Mouse (Mus musculus) frontal cortex, postnatal 14 days (tissue): ENCODE measurements around the gene Eva1a.

Experiments used
- DNase-seq, 2 experiments: peaks; one replicate each; pipeline ENCODE4 v3.0.0; 2022; ENCODE audit warnings: low spot score in 2 of 2

The Eva1a gene

DNA sequence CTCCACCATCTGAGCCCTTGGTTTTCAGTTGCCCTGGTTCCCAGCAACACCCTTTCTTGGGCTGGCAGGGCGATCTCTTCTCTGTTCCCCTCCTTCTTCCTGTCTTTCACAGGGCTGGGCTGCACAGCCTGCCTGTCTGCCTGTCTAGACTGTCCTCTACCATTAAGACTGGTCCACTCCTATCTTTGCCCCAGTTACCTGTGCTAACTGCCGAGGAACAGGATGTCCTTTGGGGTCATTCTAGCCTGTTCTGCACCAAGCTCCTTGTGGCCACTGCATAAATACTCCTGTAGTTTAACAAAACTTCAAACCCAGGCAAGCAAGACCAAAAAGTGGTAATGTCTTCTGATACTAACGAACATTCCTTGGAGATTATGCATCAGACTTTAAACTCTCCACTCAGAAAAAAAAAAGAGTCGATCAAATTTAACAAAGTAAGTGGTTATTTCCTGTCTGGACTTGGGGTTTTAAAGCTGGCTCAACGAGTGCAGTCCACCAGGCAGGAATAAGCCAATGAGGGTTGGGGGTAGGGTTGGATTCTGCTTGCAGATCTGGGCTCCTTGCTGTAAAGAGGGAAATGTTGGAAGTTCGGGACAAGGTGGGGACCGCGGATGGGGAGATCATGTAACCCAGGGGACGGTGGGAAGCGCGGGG is at the start of gene Eva1a:
Gene Eva1a (plus strand): TSS at position 210 of the 654 bp plus-strand sequence.
- peak in 1 of 2 experiments; percentile 15 for DNase-seq

DNA sequence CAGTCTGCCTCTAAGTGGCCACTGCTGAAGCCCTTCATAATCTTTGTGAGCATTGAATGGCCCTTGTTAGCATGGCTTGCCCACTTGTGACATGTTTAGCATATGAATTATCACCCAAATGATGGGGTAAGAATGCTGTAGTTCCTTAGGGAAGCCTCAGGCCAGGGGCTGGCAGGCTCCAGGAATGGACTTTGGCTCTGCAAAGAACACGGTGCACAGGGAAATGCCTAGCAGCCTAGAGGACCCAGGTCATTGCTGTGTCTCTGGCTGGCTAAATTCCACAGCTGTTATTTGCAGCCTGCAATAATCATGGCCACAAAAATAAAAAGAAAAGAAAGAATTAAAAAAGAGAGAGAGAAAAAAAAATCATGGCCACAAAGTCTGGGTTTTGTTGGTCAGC is 28.5 kb upstream of the Eva1a start:
- DNase-seq, result no peak

DNA sequence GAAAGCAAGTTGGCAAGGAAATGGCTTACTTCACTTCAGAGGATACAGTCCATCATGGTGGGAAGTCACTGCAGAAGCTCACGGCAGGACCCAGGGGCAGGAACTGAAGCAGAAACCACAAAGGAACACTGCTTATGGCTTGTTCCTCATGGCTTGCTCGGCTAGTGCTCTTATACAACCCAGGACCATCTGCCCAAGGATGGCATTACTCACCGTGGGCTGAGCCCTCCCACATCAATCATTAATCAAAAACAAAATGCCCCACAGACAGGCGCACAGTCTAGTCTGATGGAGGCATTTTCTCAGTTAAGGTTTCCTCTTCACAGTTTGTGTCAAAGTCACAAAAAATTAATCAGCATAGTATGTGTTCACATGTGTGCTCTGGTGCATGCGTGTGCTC is 19.8 kb upstream of the Eva1a start:
- DNase-seq, result no peak

DNA sequence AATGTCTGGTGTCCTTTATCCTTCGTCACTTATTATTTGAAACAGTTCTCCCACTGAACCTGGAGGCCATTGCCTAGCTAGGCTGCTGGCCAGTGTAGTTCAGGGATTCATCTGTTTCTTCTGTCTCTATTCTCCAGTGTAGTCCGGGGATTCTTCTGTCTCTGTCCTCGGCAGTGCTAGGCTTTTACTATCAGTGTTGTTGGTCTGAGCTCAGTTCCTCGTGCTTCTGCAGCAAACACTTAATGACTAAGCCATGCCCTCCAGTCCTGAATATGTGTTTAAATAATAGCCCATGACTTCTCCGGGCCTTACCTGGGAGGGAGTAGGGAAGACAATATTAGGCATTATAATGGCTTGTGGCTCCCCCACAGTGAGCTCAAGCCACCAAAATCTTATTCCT is 19.3 kb upstream of the Eva1a start:
- DNase-seq, result no peak

DNA sequence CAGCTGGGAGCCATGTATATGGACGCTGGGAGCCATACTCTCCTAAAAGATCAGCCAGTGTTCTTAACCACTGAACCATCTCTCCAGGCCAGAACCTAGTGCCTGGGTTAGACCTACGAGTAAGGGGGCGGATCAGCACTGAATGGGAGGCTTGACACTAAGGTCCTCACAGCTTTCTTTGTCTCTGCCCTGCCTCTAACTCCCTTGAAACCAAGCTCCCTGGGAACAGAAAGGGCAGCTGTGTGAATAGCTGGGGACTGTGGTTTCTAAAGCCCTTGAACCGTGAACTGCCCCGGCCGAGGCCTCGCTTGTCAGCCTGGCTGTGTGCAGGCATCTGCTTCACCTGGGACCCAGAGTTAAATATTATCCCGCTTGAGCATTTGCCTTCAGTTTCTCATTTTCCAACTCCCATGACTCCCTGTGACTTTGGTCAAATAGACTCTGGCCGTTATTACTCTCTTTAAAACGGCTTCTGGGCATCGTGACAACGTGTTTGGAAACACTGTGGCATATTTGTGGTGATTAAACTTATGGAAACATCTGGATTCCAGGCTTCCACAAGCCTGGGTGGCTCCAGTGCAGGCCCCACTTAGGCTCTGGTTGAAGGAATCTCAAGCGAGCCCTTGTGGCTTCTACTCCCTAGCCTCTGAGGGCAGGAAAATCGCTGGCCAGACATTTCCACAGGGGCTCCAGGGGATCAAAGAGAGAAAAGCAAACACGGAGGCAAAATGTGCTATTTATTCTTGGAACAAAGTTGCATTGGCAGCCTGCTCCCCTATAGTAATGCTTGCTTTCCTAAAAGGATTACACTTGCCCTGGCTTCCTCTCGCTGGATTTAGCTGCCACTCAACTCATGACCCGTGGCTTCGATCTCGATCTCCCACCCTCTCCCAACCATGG is 11.0 kb upstream of the Eva1a start:
- DNase-seq, result no peak

DNA sequence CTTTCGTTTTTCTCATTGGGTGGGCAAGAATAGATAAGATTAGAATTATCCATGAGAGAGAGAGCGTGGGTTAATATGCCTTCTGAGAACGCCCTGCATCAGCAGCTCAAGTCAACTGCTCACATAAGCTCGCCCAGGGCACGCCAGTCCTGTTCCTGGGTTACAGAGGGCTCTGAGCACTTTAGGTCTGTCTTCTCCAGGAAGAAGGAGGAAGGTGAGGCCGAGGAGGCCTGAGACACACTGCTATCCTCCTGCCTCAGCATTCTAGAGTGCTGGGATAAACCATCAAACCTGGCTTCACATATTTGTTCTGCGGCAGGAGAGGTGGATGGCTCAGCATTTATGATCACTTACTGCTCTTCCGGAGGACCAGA is 10.3 kb upstream of the Eva1a start:
- no peak for DNase-seq

DNA sequence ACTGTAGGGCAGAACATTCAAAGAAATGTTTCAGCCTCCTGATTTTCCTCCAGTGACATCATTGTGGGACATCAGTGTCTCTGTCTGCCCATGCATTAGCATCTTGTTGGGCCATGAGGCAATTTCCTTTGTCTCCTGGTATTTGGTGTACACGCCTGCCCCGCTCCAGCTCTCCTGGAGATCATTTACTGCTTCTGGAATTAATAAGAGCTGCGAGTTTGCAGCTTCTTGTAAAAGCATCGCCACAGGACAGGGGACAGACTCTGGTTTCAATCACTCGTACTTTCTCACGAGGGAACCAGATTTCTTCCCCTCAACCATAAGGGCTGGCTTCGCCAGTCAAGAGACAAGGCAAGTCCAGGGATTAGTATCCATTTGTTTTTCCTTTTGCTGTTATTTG is 3.6 kb upstream of the Eva1a start:
- no peak for DNase-seq

DNA sequence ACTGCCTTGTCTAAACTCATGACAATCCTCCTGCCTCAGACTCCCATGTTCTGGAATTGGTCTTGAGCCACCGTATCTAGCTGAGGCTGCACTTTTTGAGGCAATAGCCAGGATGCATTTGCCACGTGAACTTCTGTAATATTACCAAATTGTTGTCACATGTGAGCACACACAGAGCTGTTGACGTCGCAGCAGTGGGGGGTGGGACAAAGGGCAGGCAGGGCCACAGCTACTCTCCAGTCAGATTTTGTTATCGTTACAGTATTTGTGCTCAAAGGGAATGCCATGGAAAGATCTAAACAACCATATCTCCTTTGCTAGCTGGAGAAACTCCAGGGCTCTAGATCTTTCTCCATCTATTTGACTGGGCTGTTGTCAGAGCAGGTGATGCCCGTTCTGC is 1.6 kb upstream of the Eva1a start:
- DNase-seq, result no peak

DNA sequence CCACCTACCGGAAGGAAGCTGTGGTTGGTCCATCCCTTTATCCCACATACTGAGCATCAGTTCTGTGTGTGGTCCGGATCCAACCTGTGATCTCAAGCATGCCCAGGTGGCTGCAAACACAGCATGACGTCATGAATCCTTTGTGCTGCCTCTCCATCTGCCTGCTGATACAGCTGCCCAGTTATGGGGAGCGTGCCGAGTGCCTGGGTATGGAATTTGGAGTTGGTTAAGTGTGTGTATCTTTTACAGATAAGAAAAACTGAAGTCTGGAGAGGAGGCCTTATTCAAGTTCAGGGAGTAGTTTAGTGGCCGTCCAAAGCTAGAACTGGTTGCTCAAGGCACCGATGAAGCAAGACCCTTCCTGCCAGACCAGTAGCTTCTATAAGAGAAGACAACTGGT is 875 bp upstream of the Eva1a start:
- DNase-seq, result no peak

DNA sequence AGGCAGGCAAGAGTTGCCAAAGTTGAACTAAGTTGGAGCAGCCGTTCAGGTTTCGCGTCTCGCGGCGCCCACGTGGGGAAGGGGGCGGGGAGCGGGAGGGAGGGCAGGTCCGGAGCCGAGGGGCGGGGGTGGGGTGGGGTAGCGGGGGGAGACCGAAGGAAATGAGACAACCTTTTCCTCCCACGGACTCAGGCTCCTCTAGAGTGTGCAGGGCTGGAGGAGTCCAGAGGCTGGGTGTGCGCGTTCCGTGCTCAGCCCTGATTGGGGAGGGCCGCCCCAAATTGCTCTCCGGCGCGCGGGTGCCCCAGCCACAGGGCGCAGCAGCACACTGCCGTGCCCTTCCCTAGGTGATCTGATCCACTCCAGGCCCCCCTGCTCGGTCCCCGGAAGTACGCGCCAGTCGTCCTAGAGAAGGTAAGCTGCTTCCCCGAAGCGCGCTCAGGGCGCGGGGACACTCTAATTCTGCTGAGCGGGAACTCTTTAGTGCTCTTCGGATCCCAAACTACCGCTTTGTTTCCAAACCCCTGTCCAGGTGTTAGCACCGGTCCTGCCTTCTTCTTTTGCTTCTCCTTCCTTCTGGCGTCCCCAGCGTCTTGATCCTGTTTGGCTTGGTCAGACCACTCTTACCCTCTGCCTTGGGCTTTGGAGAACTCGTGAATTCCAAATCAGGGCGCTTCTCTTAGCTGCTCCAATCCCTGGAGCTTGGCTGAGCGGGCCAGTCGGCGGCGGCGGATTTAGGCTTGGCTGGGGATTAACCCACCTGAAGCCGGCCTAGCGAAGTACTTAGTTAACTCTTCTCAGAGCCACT is 849 bp downstream of the Eva1a start:
- DNase-seq, result peak in 1 of 2 experiments; percentile 21

DNA sequence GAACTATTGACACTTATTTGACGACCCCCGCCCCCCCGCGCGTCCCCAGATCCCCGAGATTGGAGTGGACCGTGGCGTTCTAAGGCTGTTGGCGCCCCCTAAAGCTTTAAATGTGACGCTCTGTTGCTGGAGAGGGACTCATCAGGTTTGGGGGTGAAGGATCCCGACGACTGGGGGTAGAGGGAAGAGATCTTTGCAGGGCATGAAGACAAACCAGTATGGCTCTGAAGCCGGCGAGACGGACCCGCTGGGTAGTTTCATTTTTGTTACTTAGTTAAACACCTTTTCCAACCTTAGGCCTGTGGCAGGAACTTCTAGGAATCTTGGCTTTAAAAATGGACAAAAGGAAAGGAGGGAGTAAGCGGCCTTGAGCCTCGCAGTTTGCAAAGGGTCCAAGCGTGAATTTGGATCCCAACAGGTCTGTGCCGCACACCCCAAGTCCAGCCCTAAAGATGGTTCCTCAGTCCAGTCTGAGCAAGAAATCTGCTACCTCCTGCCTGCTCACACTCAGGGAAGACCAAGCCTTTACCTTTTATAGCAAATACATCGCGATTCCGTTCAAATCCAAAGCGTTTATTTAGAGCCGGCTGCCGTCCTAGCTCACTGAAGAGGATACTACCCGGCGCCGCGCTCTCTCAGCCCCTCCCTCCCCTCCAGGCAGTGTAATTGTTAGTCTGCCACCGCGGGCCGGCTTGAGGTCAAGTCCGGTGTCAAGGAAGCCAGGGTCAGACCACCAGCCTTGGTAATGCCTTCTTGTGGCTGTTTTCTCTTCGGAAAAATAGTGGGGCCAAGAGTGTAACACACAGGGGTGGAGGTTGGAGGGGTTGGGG is 1.7 kb downstream of the Eva1a start:
- DNase-seq, result no peak

DNA sequence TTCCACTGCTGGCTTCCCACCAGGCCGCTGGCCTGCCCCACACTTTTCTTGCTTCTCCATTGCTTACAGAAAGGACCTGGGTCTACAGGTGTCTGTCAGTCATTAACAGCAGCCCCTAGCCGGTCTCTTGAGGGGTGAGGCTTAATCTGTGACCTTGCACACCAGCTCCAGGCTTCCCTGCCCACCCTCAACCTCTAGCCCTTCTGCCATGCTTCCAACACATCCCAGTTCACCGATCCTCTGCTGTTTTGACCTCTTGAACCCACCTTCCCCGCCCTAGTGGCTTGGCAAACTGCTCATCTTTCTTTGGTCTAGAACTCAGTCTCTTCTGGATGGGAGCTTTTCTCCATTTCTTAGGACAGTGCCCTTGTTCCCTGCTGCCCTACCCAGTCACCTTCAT is 2.8 kb downstream of the Eva1a start:
- no peak for DNase-seq

DNA sequence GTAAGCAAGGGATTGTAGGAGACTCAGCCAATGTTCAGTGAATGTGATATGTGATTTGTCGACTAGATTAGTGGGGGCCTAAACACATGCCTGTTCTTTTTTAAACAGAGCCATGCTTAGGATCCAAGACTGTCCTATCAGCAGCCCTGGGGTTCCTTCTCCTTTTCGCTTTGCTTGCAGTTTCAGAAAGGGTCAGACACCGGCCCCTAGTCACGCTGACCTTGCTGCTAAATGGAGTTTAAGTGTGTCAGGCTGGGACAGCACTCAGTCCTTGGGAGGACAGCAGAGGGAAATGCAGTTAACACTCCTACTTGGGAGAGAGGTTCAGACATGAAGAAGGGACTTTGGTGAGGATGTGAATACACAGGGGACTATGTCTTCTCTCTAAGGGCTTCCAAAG is 3.7 kb downstream of the Eva1a start:
- DNase-seq, result no peak

DNA sequence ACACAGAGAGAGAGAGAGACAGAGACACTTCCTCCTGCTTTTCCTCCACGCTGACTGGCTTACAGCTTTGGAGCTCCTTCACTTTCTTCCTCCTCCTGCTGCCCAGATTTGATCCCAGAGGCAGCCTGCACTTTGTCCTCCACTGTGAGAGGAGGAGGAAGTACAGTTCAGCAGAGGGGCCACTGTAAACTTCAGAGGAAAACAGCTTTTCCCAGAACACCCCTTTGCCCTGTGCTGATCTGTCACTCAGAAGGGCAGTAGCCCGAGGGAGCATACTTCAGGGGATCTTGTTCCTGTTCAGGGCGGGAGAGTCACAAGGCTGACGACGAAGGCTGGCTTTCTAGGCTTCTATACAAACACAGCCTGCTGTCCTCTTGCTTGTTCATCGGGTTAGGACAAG is 7.1 kb downstream of the Eva1a start:
- no peak for DNase-seq

DNA sequence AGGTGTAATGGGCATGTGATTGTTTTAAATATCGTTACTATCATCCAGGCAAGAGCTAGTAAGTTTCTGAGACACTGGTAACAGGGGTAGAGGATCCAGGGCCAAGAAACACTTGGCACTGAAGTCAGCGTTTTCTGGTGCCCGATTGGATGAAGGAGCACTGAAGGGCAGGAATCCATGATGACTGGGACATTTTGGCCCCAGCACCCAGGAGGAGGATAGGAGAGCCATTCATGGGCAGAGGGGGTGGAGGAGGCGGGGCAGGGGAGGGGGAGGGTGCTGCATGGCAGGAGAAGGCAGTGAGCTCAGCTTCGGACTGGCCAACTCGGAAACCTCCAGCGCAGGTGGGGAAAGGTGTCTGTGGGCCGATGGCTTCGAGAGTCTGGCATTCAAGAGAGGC is 9.4 kb downstream of the Eva1a start:
- no peak for DNase-seq

DNA sequence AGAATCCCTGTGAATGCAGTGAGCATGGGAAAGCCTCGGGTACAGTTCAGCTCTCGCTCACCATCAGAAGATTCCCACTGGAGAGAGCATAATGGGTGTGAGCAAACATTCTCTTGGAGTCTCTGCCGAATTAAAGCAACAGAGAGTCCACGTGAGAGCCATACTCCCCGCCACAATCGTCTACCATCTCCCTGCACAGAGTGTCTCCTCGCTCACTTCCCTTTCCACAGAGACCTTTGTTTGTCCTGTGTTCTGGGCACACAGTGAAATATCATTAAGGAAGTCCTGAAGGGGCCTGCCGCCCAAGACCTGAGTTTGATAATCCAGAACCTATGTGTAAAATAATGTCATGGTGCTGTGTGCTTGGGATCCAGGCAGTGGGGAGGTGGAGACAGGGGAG is 10.7 kb downstream of the Eva1a start:
- no peak for DNase-seq

DNA sequence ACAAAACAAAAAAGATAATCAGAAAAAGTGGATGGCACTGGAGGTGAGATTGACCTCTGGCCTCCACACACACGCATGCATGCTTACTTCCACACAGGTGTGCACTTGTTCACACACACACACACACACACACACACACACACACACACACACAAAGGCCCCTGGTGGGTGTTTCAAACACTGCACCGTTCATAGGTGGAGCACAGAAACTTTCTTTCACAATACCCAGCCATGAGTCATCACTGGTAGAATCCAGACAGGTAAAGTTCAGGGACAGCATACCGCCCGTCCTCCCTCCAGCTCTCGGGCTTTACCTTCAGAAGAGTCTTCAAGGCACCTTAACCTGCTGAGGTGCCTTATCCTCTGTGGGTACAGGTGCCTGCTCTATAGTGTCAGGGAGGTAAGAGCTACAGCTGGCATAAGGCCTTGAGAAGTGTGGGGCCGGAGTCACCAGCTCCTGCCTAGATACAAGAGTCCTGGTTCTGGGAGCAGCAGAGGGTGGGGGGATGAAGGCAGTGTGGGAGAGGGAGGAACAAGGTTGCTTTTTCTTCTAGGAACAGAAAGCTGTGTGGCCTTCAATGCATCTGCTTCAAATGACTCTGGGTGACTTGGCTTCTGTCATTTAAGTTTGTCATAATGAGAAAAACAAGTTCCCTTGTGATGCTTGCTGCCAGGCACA is 11.3 kb downstream of the Eva1a start:
- DNase-seq, result no peak

DNA sequence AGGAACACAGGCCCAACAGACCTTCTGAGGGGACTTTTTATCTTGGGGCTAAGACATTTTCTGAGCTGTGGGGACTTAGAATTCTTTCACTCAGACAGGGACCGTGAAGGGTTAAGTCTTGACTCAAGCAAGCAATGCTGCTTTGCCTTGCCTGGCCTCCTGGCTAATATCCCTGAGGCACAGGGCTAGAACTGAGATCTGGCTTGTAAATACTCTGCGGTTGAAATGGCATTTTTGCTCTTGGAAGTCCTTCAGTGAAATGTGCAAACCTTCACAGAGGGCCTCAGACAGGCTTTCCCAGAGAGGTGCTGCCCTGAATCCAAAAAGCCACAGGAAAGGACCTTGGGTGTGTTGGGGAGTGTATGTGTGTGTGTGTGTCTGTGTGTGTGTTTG is 11.9 kb downstream of the Eva1a start:
- no peak for DNase-seq

DNA sequence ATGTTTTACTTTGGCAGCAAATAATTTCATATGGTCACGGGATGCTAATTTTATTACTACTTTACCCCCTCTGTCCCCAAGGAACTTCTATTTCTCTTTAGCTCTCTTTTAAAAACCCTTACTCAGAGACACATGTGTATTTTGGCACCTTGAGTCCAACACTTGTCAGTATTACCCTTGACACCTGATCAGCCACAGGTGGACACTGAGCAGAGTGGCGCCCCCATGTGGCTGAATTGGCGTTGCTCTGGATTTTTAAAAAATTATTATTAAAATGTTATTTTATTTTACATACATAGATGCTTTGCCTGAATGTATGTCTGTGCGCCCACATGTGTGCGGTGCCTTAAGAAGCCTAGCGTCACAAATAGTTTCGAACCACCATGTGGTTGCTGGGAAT is 14.0 kb downstream of the Eva1a start:
- DNase-seq, result no peak

DNA sequence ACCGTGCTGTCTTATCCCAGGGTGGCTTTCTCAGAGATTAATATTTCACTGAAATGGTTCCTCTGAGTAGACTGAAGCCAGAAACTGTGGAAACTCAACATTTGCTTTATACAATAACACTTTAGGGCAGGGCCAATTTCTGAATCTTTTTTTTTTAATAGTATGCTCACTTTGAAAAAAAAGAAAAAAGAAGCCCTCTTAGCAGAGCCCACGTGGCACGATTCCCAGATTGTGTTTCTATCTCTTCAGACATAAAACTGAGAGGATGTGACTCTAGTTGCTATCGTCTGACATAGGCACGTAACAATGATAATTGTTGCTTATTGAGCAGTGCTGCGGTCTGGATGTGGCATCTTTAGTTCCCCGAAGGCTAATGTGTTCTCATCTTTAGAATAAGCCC is 19.1 kb downstream of the Eva1a start:
- no peak for DNase-seq

DNA sequence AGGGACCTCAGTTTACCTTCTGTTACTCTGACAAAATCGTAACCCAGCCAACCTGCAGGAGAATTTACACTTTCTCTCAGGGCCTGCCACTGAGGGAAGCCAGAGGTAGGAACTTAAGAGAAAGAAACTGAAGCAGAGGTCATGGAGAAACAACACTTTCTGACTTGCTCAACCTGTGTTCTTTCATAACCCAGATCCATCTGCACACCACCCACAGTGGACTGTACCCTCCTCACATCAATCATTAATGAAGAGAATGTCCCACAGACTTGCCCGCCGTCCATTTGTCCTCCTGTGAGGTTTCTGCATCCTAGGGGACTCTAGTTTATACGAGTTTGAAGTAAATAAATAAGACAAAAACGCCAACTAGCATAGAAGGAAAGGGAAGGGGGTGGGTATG is 24.4 kb downstream of the Eva1a start:
- no peak for DNase-seq
